Mouse (Mus musculus) stomach, postnatal 0 days (tissue): Measurements from ENCODE around the gene Bach1.

Experiments used
- CTCF ChIP-seq: IDR thresholded peaks from 2 replicates; pipeline ENCODE4 v1.5.1; 2016; ENCODE audit warnings: antibody characterized with exemption, low read depth, mild to moderate bottlenecking, moderate library complexity
- EP300 ChIP-seq: optimal IDR thresholded peaks from 2 replicates; pipeline ENCODE3; 2016; ENCODE audit warnings: antibody characterized with exemption

DNA sequence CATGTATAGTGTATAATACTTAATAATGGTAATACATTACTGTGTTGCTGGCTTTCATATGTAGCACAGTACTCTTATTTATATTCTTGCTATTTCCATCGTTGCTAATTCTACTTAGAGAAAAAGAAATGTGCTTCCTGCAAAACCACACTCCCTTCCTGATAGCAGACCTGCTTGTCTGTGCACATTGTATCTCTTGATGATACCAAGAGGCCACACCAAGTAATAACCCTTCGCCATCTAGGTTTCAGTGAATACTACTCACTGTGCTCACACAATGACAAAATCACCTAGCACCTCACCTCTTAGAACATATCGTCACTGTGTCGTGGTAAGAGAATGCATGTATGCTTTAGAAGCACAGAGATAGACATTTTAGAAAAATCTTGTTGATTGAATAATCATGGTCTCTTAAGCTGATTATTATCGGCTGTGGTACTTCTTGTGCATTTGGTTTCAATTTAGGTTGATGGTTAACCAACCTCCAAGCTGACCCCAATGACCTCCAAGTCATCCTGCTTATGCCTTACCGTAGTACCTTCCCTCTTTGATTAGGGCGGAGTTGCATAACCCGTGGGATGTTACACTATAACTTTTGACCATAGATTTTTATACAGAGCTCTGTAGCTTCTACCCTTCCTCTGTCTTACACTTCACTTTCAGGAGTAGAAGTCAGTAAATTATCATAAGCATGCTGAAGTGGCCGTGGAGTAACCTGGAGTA is 17.7 kb upstream of the Bach1 start:
- TF ChIP-seq CTCF (no peak), EP300 (no peak)
